Mouse (Mus musculus): ENCODE results near the gene Scp2. TPM values are rescaled to one million over a fixed set of nuclear protein-coding genes. Genes with fewer than 3 reads are reported as not detected.
"Not testable (repeated sequence)": the region's sequence is repeated elsewhere in the genome, so short reads cannot be mapped to it uniquely, and the experiment has no call there.

Gene Scp2
- polyA plus RNA-seq, 1 experiment from 2014 or later: 244 TPM

GRCm38 (mm10) chr4:108092741-108093397, 51.9 kb downstream of the Scp2 start:
- no peak overlapping the region for H3K9ac ChIP-seq
- H3K4me2 ChIP-seq: no peak overlapping the region
- DNase-seq: no peak
- H3K9me3 ChIP-seq (replicated peaks): no peaks in the 10 kb centered on the region
- ATAC-seq (ENCODE audit: low read depth): no peak
- H3K4me3 ChIP-seq (replicated peaks): no peak overlapping the region
- 68% methylated on average over 6 of the region's 6 CpGs for WGBS (ENCODE audit: insufficient replicate concordance)
- no peak overlapping the region for H3K27ac ChIP-seq
- H3K36me3 ChIP-seq: peaks cover 3% of the 10 kb centered on the region; the same call in 1 of the 2 replicates
- H3K4me1 ChIP-seq (replicated peaks): no peaks in the 10 kb centered on the region
- H3K27me3 ChIP-seq: no peaks in the 10 kb centered on the region

GRCm38 (mm10) chr4:108083993-108084392, 60.8 kb downstream of the Scp2 start:
- H3K4me1 ChIP-seq (replicated peaks): 0 out of 2 replicates have a peak, but pooled peaks cover 7% of the 10 kb centered on the region
- H3K4me3 ChIP-seq (replicated peaks): no peak overlapping the region
- no peaks in the 10 kb centered on the region for H3K27me3 ChIP-seq
- H3K27ac ChIP-seq: no peak overlapping the region
- no peak overlapping the region for H3K9ac ChIP-seq
- WGBS (ENCODE audit: insufficient replicate concordance): 80% methylated on average over 2 of the region's 2 CpGs
- ATAC-seq (ENCODE audit: low read depth) (no peak), DNase-seq (no peak)
- no peak overlapping the region for H3K4me2 ChIP-seq
- no peaks in the 10 kb centered on the region for H3K9me3 ChIP-seq (replicated peaks)
- peaks cover 4% of the 10 kb centered on the region; the same call in 1 of the 2 replicates for H3K36me3 ChIP-seq

GRCm38 (mm10) chr4:108083032-108083735, 61.6 kb downstream of the Scp2 start:
- 62% methylated on average over 6 of the region's 6 CpGs for WGBS (ENCODE audit: insufficient replicate concordance)
- H3K36me3 ChIP-seq: peaks cover 5% of the 10 kb centered on the region; the same call in 1 of the 2 replicates
- H3K4me2 ChIP-seq: no peak overlapping the region
- DNase-seq (no peak), ATAC-seq (ENCODE audit: low read depth) (peak; percentile 63; the same call in 1 of the 2 replicates)
- no peak overlapping the region for H3K27ac ChIP-seq
- H3K4me1 ChIP-seq (replicated peaks): 0 out of 2 replicates have a peak, but pooled peaks cover 7% of the 10 kb centered on the region
- no peaks in the 10 kb centered on the region for H3K9me3 ChIP-seq (replicated peaks)
- H3K9ac ChIP-seq: no peak overlapping the region
- H3K27me3 ChIP-seq: no peaks in the 10 kb centered on the region
- no peak overlapping the region for H3K4me3 ChIP-seq (replicated peaks)

GRCm38 (mm10) chr4:108082401-108082806, 62.4 kb downstream of the Scp2 start:
- 0 out of 2 replicates have a peak, but pooled peaks cover 7% of the 10 kb centered on the region for H3K4me1 ChIP-seq (replicated peaks)
- 74% methylated on average over 2 of the region's 2 CpGs for WGBS (ENCODE audit: insufficient replicate concordance)
- H3K36me3 ChIP-seq: peaks cover 10% of the 10 kb centered on the region; the same call in 1 of the 2 replicates
- no peaks in the 10 kb centered on the region for H3K9me3 ChIP-seq (replicated peaks)
- no peak for ATAC-seq (ENCODE audit: low read depth)
- no peak for DNase-seq
- no peak overlapping the region for H3K27ac ChIP-seq
- H3K4me3 ChIP-seq (replicated peaks): no peak overlapping the region
- H3K27me3 ChIP-seq: no peaks in the 10 kb centered on the region
- H3K9ac ChIP-seq: no peak overlapping the region
- no peak overlapping the region for H3K4me2 ChIP-seq

- no peaks in the 10 kb centered on the region for H3K9me3 ChIP-seq (replicated peaks)
- no peak overlapping the region for H3K9ac ChIP-seq
- DNase-seq (no peak), ATAC-seq (ENCODE audit: low read depth) (no peak)
- no peak overlapping the region for H3K4me2 ChIP-seq
- no peak overlapping the region for H3K4me3 ChIP-seq (replicated peaks)
- H3K27ac ChIP-seq: no peak overlapping the region
- H3K27me3 ChIP-seq: no peaks in the 10 kb centered on the region
- H3K4me1 ChIP-seq (replicated peaks): 0 out of 2 replicates have a peak, but pooled peaks cover 7% of the 10 kb centered on the region
- WGBS (ENCODE audit: insufficient replicate concordance): 69% methylated on average over 5 of the region's 5 CpGs
- peaks cover 8% of the 10 kb centered on the region; the same call in 1 of the 2 replicates for H3K36me3 ChIP-seq
These were observed 63.9 kb downstream of the Scp2 start for GRCm38 (mm10) chr4:108080876-108081275.

- Histone ChIP-seq H3K4me2 (no peak overlapping the region), H3K9ac (no peak overlapping the region), H3K36me3 (peaks cover 6% of the 10 kb centered on the region; the same call in 1 of the 2 replicates), H3K27me3 (no peaks in the 10 kb centered on the region), H3K4me3 (replicated peaks) (no peak overlapping the region), H3K4me1 (replicated peaks) (0 out of 2 replicates have a peak, but pooled peaks cover 7% of the 10 kb centered on the region), H3K27ac (no peak overlapping the region), H3K9me3 (replicated peaks) (no peaks in the 10 kb centered on the region)
- no peak for DNase-seq
- WGBS (ENCODE audit: insufficient replicate concordance): 72% methylated on average over 2 of the region's 2 CpGs
- no peak for ATAC-seq (ENCODE audit: low read depth)
These were observed 65.0 kb downstream of the Scp2 start for GRCm38 (mm10) chr4:108079762-108080161.

- H3K9ac ChIP-seq; H3K36me3 ChIP-seq; ATAC-seq (ENCODE audit: low read depth); DNase-seq; H3K4me3 ChIP-seq (replicated peaks); H3K9me3 ChIP-seq (replicated peaks); H3K27ac ChIP-seq; H3K4me2 ChIP-seq; H3K27me3 ChIP-seq; H3K4me1 ChIP-seq (replicated peaks): not testable (repeated sequence)
- WGBS (ENCODE audit: insufficient replicate concordance): 75% methylated on average over 15 of the region's 15 CpGs
These were observed 65.6 kb downstream of the Scp2 start for GRCm38 (mm10) chr4:108079191-108079590.

- no peak overlapping the region for H3K9ac ChIP-seq
- H3K4me1 ChIP-seq (replicated peaks): 0 out of 2 replicates have a peak, but pooled peaks cover 2% of the 10 kb centered on the region
- no peak overlapping the region for H3K4me2 ChIP-seq
- H3K27me3 ChIP-seq: no peaks in the 10 kb centered on the region
- no peak overlapping the region for H3K27ac ChIP-seq
- H3K36me3 ChIP-seq: peaks cover 6% of the 10 kb centered on the region; the same call in 1 of the 2 replicates
- DNase-seq (no peak), ATAC-seq (ENCODE audit: low read depth) (no peak)
- H3K4me3 ChIP-seq (replicated peaks): no peak overlapping the region
- 48% methylated on average over 3 of the region's 3 CpGs for WGBS (ENCODE audit: insufficient replicate concordance)
- H3K9me3 ChIP-seq (replicated peaks): no peaks in the 10 kb centered on the region
These were observed 67.4 kb downstream of the Scp2 start for GRCm38 (mm10) chr4:108077224-108077955.

GRCm38 (mm10) chr4:108074204-108074823, 70.5 kb downstream of the Scp2 start:
- H3K36me3 ChIP-seq: peaks cover 9% of the 10 kb centered on the region; the same call in 1 of the 2 replicates
- no peak overlapping the region for H3K4me3 ChIP-seq (replicated peaks)
- DNase-seq: no peak
- WGBS (ENCODE audit: insufficient replicate concordance): 74% methylated on average over 3 of the region's 3 CpGs
- no peaks in the 10 kb centered on the region for H3K27me3 ChIP-seq
- H3K4me2 ChIP-seq: no peak overlapping the region
- H3K9ac ChIP-seq: no peak overlapping the region
- H3K27ac ChIP-seq: no peak overlapping the region
- no peaks in the 10 kb centered on the region for H3K9me3 ChIP-seq (replicated peaks)
- peaks cover 17% of the 10 kb centered on the region for H3K4me1 ChIP-seq (replicated peaks)
- no peak for ATAC-seq (ENCODE audit: low read depth)

GRCm38 (mm10) chr4:108072086-108072485, 72.7 kb downstream of the Scp2 start:
- Histone ChIP-seq H3K9ac (no peak overlapping the region), H3K4me1 (replicated peaks) (peaks cover 35% of the 10 kb centered on the region), H3K36me3 (peaks cover 14% of the 10 kb centered on the region; the same call in 1 of the 2 replicates), H3K4me3 (replicated peaks) (no peak overlapping the region), H3K27ac (no peak overlapping the region), H3K27me3 (no peaks in the 10 kb centered on the region), H3K9me3 (replicated peaks) (no peaks in the 10 kb centered on the region), H3K4me2 (no peak overlapping the region)
- no peak for ATAC-seq (ENCODE audit: low read depth)
- WGBS (ENCODE audit: insufficient replicate concordance): 76% methylated on average over 3 of the region's 3 CpGs
- no peak for DNase-seq
